Mouse (Mus musculus): ENCODE measurements around the gene Ube2r2.

Gene Ube2r2

DNA sequence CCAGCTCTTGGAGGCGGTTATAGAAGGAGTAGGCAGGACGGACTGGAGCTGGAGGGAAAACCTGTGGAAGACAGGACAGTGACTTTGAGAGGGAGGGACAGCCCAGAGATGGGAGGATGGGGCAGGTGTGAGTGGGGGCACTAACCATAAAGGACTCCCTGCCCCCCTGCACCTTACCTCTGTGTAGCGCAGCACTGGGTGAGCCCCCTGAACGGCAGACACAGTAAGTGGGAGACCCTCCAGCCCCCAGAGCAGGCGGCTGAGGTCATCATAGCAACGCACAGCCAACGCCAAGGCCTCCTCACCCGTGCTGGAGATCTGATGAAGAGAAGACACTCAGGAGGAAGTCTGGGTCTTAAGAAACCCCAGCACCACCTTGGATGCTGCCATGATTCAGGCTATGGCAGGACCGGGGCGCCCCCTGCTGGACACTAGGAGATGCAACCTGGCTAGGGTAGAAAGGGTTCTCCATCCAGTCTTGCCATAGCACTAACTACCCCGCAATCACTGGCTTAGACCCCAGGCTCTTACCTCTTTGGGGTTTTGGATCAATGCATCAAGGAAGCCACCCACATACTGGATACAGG is 16.7 kb upstream of the Ube2r2 start:
- DNase-seq (ENCODE audit: low spot score): peak; percentile 65

DNA sequence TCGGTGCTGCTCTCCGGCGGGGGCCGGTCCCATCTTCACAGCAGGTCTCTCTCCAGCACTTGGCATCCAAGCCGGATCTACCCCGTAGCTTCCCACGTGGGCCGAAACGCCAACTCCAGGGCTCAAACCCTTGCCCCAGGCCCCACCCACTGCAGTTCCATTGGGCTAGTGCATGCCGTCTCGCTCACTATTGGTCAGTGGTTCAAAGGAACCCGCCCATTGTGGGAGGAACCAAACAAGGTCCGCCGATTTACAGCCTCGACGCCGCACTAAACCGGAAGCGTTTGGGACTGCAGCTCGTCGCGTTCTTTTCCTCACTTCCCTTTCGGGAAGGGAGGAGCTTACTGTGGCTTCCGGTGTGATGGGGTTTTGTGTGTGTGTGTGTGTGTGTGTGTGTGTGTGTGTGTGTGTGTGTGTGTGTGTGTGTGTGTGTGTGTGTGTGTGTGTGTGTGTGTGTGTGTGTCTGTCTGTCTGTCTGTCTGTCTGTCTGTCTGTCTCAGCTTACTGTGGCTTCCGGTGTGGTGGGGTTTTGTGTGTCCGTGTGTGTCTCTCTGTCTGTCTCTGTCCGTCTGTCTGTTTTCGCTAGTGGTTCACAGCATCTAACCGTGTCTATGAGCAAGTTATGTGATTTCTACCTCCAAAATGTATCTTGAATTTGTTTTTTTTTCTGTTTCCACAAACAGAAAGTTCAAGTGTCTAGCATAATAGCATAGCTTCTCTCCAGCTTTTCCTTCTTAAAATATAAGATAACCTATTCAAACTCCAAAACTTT is 11.2 kb upstream of the Ube2r2 start, which contains the start of gene Nol6:
Gene Nol6 (minus strand): TSS at position 276 of the 772 bp plus-strand sequence.
- DNase-seq (ENCODE audit: low spot score): peak; percentile 99

DNA sequence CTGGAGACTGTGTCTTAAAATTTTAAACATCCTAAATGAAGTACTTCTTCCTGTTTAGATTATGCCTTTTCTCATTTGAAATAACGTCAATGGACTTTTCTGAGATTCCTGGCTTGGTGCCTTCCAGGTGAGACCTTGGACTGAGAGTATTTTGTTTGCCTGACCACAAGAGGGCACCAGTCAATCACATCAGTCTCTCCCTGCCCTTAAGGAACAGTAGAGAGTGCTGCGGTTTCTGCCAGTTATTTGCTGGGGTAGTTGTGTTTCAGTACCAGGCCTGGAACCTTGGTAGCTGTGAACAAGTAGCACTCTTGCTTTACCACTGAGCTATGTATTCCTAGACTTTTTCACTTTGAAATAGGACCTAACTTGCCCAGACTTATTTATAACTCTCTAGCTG is 6.1 kb upstream of the Ube2r2 start:
- peak; percentile 77 for DNase-seq (ENCODE audit: low spot score)

DNA sequence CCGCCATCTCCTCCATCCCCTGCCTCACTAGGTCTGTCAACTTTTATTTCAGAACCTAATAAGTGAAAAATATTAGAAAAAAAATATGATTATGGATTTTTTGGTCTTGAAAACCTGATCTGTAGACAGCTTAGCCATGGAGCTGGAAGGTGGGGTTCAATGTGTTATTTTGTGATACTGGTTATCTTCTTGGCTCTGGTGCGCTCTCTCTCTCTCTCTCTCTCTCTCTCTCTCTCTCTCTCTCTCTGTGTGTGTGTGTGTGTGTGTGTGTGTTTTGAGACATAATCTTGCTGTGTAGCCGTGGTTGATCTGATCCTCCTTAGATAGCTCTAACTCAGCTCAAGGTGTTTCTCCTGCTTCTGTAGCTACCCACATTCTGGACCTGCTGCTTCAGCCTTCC is 5.7 kb upstream of the Ube2r2 start:
- DNase-seq (ENCODE audit: low spot score): no peak

DNA sequence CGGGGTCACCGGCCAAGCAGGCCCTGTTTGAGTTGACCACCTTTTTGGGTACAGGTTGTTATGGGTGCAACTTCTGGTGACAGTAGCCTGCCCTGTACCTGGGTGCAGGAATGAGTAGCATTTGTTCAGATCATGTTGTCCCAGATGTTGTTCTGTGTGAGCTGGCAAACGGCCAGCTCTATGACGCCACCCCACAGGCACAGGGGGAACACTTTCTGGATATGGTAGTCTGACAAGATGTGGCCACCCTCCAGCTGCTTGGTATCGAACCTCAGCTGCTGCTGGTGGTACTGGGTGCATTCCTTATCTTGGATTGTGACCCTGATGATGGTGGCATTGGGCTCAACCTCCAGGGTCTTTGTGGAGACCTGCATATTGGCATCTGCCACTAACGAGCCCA is 3.1 kb upstream of the Ube2r2 start:
- DNase-seq (ENCODE audit: low spot score): no peak

DNA sequence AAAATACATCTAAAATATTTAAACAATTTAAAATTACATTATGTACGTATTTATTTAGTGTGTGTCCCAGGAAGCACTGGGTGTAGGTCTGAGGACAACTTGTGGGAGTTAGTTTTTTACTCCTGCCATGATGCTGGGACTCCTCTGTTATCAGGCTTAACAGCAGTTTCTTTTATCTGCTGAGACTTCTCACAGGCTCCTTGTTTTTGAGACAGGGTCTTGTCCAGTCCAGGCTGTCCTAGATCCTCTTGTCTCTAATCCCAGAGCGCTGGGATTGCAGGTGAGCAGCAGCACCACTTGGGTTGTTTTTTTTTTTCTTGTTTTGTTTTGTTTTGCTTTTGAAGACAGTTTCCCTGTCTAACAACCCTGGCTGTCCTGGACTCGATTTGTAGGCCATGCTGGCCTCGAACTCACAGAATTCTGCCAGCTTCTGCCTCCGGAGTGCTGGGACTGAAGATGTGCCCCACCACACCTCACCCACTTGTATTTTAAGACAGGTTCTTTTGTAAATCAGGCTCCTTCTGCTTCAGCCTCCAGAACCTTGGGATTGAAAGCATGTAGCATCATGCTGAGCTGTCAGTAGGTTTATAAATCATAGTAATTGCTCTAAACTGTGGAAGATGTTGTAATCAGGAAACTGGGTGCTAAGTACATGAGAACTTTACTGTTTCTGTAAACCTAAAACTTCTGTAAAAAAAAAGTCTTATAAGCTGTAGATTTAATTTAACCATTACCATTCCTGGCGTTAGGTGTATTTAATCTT is 1.8 kb upstream of the Ube2r2 start:
- peak; percentile 65 for DNase-seq (ENCODE audit: low spot score)

DNA sequence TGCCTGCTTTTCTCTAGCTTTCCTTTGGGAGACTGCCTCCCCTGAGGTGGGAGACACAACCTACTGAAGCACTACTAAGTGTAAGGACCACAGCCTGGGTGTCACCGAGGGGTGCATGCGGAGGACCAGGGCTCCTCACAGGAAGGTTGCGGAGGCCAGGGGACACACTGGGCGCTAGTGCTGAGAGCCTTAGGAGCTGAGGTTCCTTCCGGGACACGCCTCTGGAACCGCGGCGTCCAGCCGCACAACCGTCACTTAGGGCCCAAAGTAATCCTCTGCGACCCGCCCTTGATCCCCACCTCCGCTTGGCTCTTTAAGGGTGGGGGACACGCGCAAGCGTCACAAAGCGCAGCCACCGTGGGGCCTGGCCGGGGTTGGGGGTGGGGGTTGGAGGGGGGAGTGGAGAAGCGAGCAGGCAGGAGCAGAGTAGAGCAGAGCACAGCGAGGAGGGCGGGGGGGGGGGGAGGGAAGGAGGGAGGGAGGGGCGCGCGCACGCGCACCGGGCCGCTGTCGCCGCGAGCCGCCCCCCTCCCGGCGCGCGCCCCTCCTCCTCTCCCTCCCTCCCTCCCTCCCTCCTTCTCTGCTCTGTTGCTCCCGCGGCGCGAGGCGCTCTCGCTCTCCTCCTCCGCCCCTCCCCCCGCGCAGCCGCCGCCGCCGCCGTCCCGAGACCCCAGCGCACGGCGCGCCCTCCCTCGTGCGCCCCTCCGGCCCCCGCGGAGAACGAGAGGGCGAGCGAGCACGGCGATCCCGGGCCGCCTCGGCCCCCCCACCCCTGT is 420 bp upstream of the Ube2r2 start:
- DNase-seq (ENCODE audit: low spot score): peak; percentile 80

DNA sequence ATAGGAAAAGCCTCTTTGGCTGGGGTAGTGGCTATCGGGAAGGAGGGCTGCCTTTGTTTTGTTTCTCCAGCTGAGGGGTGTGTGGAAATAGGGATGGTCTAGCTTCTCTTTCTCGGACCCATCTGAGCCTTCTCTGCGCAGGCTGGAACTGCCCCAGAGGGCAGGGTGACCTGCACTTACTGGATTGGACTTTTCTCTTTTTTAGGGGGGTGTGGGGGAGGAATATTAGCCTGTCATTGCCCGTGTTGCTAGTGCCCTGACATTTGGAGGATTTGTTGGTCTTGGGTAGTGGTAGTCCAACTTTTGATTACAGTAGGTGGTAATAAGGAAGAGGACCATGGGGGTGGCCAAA is 887 bp downstream of the Ube2r2 start:
- peak; percentile 66 for DNase-seq (ENCODE audit: low spot score)

DNA sequence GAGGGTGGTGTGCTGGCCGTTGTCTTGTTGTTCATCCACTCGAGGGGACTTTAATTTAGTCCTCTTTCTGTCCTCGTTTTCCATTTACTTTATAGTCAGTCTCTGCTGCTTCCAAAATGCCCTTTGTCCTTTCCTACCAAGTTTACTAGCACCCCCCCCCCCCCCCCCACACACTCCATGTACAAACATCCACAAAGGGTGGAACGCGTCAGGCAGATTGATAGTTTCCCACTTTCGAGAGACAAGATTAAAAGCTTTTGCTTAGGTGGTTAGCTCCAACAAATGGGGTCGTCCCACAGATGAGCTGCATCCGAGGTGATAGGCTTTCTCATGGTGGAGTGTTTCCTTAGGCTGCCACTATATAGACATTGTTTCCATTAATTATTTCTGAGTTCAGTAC is 1.3 kb downstream of the Ube2r2 start:
- DNase-seq (ENCODE audit: low spot score): peak; percentile 46

DNA sequence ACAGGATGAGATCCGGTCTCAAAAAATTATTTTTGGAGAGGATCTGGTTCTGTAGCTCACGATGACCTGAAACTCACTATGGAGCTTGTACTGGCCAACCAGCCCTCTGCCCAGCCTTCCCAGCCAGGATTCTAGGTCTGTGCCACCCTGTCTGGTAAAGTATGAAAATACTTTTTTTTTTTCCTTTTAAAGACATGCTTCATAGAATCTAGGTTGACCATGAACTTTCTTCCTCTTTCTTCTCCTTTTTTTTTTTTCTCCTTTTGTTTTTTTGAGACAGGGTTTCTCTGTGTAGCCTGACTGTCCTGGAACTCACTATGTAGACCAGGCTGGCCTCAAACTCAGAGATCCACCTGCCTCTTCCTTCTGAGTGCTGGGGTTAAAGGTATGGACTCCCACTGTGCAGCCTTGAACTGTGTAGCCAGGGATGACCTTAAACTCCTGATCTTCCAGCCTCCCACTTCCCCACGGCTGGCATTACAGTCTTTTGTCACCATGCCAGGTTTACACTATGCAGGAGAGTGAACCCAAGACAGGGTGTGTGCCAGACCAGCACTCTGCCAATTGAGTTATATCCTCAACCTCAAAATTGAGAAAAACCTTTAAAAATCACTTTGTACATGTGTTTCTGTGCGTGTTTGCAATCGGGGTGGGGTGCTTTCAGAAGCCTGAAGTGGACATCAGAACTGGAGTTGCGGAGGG is 4.8 kb downstream of the Ube2r2 start:
- DNase-seq (ENCODE audit: low spot score): peak; percentile 35

DNA sequence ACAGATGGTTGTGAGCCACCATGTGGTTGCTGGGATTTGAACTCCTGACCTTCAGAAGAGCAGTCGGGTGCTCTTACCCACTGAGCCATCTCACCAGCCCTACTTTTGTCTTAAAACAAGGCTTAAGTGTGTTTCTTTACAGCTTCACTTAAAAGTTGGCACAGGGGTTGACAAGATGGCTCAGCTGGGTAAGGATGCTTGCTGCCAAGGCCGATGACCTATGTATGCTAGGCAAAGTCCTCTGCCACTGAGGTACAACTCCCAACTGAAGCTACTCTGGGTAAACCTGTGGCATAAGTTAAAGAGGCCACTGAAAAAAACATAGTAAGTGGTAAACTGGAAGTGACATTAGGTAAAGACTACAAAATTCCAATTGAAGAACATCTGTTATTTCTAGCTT is 7.1 kb downstream of the Ube2r2 start:
- DNase-seq (ENCODE audit: low spot score): no peak

DNA sequence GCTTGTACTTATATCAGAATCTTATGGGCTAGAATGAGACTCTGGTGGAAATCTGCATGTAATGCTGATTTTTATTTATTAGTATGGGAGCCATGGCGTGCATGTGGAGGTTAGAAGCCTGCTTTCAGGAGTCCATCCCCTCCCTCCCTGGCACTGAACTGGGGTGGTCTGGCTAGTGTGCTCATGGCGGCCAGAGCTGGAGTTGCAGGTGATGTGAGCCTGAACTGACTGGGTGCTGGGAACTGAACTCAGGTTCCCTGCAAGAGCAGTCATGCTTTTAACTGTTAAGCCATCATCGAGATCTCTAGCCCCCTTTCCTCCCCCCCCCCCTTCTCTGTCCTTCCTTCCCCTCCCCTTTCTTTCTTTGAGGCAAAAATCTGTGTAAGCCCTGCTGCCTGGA is 14.3 kb downstream of the Ube2r2 start:
- DNase-seq (ENCODE audit: low spot score): no peak

DNA sequence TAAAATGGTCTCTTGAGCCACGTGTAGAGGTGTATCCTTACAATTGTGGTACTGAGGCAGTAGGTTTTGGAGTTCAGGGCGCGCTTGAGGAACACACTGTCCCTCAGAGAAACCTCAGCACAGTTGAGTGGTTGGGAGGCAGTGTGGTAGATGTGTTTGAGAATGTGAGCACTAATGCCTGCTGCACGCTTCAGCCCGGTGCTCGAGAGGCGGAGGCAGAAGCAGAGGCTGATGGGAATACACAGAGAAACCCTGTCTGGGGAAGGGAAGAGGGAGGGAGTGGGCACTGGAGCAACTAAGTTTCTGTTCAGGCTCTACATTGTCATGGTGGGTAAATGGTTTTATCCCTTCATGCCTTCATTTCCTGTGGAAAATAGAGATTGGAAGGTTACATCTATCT is 15.6 kb downstream of the Ube2r2 start:
- DNase-seq (ENCODE audit: low spot score): no peak

DNA sequence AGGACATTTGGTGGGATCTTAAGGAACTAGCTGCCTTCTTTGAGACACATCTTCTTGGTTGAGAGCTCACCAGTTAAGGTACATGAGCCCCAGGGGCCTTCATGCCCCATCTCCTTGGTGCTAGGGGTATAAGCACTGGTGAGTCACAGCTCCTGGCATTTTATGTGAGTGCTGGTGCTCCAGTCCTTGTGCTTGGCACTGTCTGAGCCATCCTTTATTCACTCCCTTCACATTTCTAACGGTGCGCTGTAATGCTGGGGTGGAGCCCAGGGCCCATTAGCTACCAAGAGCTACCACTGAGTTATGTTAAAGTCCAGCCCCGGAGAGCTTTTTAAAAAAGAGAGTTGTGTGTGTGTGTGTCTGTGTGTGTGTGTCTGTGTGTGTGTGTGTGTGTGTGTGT is 17.6 kb downstream of the Ube2r2 start:
- no peak for DNase-seq (ENCODE audit: low spot score)

DNA sequence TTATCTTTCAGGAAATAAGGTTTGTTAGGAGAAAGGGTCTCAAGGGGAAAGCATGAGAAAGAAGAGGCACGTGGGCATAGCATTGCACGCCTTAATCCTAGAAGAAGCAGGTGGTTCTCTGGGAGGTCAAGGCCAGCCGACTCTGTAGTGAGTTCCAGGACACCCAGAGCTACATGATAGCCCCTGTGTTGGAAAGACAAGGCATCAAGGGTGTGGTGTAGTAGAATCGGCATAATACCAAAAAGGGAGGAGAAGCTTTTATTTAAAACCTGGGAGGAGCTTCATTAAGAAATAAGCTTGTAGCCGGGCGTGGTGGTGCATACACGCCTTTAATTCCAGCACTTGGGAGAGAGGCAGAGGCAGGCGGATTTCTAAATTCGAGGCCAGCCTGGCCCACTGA is 21.4 kb downstream of the Ube2r2 start:
- no peak for DNase-seq (ENCODE audit: low spot score)

DNA sequence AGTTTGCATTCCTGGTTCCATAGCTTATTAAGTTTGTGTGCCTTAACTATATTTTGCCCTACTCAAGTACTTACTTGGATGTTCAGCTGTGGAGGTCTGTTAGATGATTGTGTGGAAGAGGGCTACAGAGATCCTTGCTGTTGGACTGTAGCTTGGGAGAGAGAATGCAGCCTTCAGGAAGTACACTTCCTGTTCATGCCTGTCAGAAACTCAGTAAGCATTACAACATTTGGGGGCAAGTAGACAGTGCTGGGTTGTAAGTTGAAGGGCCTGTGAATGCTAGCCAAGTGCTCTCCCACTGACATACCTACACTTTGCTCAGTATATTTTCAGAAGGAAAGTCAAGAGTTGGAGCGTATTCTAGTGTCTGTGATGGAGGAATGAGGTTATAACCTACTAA is 22.7 kb downstream of the Ube2r2 start:
- no peak for DNase-seq (ENCODE audit: low spot score)

DNA sequence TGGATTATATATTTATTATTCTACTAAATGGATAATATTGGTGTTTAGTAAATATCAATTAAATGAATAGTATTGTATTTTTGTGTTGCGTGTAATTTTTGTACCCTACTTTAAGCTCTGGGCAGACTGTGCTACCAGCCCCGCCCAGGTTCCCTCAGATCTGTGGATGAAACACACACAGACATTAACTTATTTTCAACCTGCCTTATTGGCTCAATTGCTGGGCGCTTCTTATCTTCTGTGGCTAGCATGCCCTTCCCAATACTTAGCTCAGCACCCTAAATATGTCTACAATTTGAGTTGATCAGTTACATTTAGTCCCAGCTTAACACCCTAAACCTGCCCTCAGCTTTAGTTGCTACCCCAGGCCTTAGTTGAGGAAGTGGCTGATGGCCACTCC is 25.7 kb downstream of the Ube2r2 start:
- no peak for DNase-seq (ENCODE audit: low spot score)

DNA sequence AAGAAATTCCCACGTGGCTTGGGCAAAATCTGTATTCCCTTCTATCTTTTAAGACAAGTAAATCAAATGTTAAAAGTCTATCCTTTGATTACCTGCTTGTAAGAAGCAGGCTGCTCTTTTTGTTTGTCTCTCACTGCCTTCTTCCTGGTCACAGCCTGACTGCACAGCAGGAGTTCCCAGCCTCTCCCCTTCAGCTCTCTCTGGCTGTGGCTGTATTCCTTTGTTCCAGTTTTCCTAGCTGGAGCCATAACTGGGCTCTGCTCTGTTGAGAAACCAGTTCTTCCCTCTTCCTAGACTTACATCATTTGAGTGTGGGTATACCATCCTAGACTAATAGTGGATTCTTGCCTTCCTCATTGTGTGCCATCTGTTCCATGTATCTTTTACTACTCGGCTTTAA is 29.4 kb downstream of the Ube2r2 start:
- DNase-seq (ENCODE audit: low spot score): peak; percentile 50

DNA sequence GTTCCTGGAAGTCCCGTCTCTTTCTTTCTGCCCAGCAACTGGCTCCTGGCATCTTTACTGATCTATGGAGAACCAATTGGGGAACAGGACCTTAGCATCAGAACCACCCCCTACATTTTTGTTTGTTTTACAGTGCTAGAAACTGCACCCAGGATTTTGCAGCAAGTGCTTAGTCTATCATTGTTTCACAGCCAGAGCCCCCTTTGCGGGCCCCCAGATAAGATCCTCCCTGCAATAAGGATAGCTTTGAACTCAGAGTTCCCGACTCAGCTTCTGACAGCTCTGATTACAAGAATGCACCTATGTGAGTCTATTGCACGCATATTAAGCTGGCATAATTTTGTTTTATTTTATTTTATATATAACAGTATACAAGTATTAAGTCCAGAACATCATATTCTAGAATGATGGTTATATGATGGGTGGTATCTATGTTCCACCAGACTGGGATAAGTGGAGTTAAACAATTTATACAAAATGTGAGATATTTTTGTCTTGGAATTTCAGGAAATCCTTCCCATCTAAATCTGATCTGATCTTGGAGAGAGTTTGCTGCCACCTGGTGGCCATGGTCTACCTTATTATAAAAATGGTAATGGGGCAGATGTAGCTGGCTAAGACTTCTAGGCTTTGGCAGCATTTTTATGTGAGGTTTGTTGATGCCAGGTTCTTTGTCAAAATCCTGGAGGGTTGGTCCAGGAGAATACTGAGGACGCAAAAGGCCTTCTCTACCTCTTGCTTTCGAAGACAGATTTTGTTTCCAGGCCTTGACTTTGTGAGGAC is 30.3 kb downstream of the Ube2r2 start:
- DNase-seq (ENCODE audit: low spot score): peak; percentile 82

DNA sequence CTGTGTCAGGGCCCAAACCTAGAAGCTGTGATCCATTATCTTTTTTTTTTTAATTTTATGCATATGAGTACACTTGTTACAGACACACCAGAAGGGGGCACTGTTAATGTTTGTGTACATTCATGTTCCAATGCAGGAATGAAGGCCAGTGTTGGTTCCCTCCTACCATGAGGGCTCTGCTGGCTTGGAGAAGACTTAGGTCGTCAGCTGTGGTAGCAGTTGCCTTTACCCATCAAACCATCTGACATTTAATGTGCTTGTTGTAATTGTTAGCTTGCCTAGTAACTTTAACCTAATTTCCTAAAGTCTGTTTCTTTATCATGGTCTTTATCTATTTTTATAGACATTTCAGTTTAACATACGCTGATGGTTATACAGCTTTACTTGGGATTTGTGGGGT is 35.4 kb downstream of the Ube2r2 start:
- DNase-seq (ENCODE audit: low spot score): no peak

DNA sequence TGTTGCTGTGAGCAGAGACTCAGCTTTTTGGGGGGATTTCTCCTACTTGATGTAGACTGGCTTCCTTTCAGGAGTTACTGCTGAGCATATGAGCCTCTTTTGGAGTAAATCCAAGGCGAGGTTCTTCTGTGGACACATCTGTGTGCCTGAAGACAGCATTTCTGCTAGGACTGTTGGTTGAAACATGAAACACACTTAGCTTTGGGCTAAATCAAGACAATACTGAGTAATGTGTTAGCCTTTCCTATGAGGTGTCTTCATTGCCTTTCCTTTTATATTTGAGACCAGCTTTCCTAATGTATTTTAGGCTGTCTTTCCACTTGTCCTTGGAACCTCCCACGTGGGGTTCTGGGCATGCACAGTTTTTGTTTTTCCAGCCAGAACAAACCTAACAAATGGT is 39.1 kb downstream of the Ube2r2 start:
- DNase-seq (ENCODE audit: low spot score): no peak

Measured in adipocyte (in vitro differentiated cells).